8 mouse cellular contexts compared by ENCODE assay signal in the genomic region with DNA sequence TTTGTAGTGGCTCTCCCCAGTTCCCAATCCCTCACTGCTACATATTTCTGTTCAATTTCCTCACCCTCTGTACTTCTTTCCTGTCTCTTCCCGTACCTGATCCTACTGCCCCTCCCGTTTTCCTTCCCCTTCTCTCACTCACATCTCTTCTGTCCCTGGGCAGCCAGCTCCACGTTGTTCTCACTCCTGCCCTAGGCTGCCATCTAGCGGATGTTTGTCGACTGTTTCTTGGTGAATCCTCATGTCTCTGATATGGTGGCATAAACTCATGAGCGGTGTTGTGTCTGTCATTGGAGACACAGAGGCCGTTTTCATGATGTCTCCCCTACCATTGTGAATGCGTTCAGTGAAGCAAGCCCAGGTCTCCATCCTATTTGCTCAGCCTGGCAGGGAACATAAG.
DNase-seq lines count a peak whose midpoint lies in the region; ATAC-seq and TF ChIP-seq lines count a peak whose summit lies in the region.

No protein-coding gene starts in this region.

- no peaks in the 10 kb centered on the region for H3K9me3 ChIP-seq in limb, embryonic 14.5 days (ENCODE audit: control insufficient read depth, low read length)
- H3K9me3 ChIP-seq in neural tube, embryonic 11.5 days (ENCODE audit: control insufficient read depth, low read length) = no peaks in the 10 kb centered on the region

- no peak overlapping the region for H3K9ac ChIP-seq in limb, embryonic 14.5 days (ENCODE audit: low read depth, low read length, severe bottlenecking)
- no peak overlapping the region for H3K9ac ChIP-seq in neural tube, embryonic 11.5 days (ENCODE audit: low read length)

- no peak overlapping the region for H3K4me2 ChIP-seq in limb, embryonic 14.5 days (replicated peaks; ENCODE audit: low read depth, low read length, severe bottlenecking)
- no peak overlapping the region for H3K4me2 ChIP-seq in neural tube, embryonic 11.5 days (ENCODE audit: low read depth)

- TF ChIP-seq POLR2A in limb, embryonic 14.5 days (IDR thresholded peaks at IDR 0.05; ENCODE audit: borderline replicate concordance, extremely low read depth, insufficient read depth, insufficient read length) = no peak

- no peak overlapping the region for H3K27ac ChIP-seq in limb, embryonic 14.5 days (replicated peaks; ENCODE audit: low read depth, low read length)
- no peak overlapping the region for H3K27ac ChIP-seq in neural tube, embryonic 11.5 days (ENCODE audit: low read depth, low read length)

- H3K4me1 ChIP-seq in limb, embryonic 14.5 days (ENCODE audit: control insufficient read depth, insufficient read depth, low read length) = no peaks in the 10 kb centered on the region
- H3K4me1 ChIP-seq in neural tube, embryonic 11.5 days (ENCODE audit: control insufficient read depth, insufficient read depth, low read length) = no peaks in the 10 kb centered on the region

- WGBS in limb, embryonic 14.5 days = 13% methylated on average over 8 of the region's 8 CpGs
- WGBS in neural tube, embryonic 11.5 days = 13% methylated on average over 8 of the region's 8 CpGs

- no peaks in the 10 kb centered on the region for H3K27me3 ChIP-seq in limb, embryonic 14.5 days (ENCODE audit: control insufficient read depth, insufficient read depth, low read length)
- H3K27me3 ChIP-seq in neural tube, embryonic 11.5 days (ENCODE audit: control insufficient read depth, insufficient read depth, low read length) = no peaks in the 10 kb centered on the region

- DNase-seq in A20 (ENCODE audit: low read depth, low spot score) = peak; percentile 69
- DNase-seq in NIH3T3 (ENCODE audit: low read depth) = peak; percentile 90
- peak; percentile 85 for DNase-seq in cerebellum, adult 9-11 months
- peak; percentile 31 to 64 for DNase-seq in frontal cortex, postnatal 10 days (ENCODE audit: low spot score in 2 of 2)
- peak; percentile 62 for DNase-seq in kidney, adult 9 months
- DNase-seq in limb, embryonic 14.5 days (ENCODE audit: low spot score) = peak; percentile 75
- DNase-seq in neural tube, embryonic 11.5 days (ENCODE audit: low spot score) = peak; percentile 83
- peak; percentile 38 for DNase-seq in thymus, postnatal 25 days

- no peak for ATAC-seq in limb, embryonic 14.5 days (ENCODE audit: low FRiP score, low read depth)
- 0 out of 2 replicates have a peak, but pooled peaks have one; percentile 41 for ATAC-seq in neural tube, embryonic 11.5 days (ENCODE audit: insufficient read depth, low FRiP score, low TSS enrichment)

- no peak overlapping the region for H3K4me3 ChIP-seq in limb, embryonic 14.5 days (replicated peaks; ENCODE audit: low read length)
- no peak overlapping the region for H3K4me3 ChIP-seq in neural tube, embryonic 11.5 days (ENCODE audit: low read depth, low read length)

- H3K36me3 ChIP-seq in limb, embryonic 14.5 days (ENCODE audit: control insufficient read depth, insufficient read depth, low read length) = no peaks in the 10 kb centered on the region
- no peaks in the 10 kb centered on the region for H3K36me3 ChIP-seq in neural tube, embryonic 11.5 days (ENCODE audit: control insufficient read depth, insufficient read depth, low read length)

Comparison
In these comparisons a context has a peak if more than half of its experiments do, and no peak if none do; other contexts are left out.
1. DNase-seq: peak in every context shown above with its lines; median percentile 90 in NIH3T3; 85 in cerebellum, adult 9-11 months; 83 in neural tube, embryonic 11.5 days; 75 in limb, embryonic 14.5 days; 69 in A20; 62 in kidney, adult 9 months; 48 in frontal cortex, postnatal 10 days; 38 in thymus, postnatal 25 days.